ENCODE assay signal across 21 mouse cellular contexts in genomic region chr7:73890891-73891610, GRCm38 (mm10).
"Had no signal": no experiment of that assay in that cellular context is flagged by ENCODE, and none has a peak within 500 bp of the region (broad histone marks: within the 10 kb centered on the region; RNA-seq: fewer than 3 reads in every experiment).

No protein-coding gene starts in this region.

- H3K4me1 ChIP-seq: limb, embryonic 15.5 days; neural tube, embryonic 12.5 days had no signal

- H3K9me3 ChIP-seq: limb, embryonic 12.5 days; limb, embryonic 15.5 days; neural tube, embryonic 12.5 days; neural tube, embryonic 15.5 days had no signal

- H3K9ac ChIP-seq: limb, embryonic 12.5 days; limb, embryonic 15.5 days; liver, embryonic 14.5 days; liver, postnatal 0 days; lung, embryonic 14.5 days; neural tube, embryonic 12.5 days; neural tube, embryonic 15.5 days had no signal

- H3K4me2 ChIP-seq: limb, embryonic 12.5 days; limb, embryonic 15.5 days; liver, embryonic 11.5 days; lung, embryonic 14.5 days; neural tube, embryonic 12.5 days; neural tube, embryonic 15.5 days had no signal

- DNase-seq: kidney, adult 9 months; kidney, postnatal 14 days; kidney, postnatal 4 days; left cerebral cortex, postnatal 4 days; liver, postnatal 0 days; lung, embryonic 14.5 days; right cerebral cortex, adult 18-20 months; right cerebral cortex, postnatal 14 days; right cerebral cortex, postnatal 4 days; thymus, adult 2 months; thymus, postnatal 14 days; thymus, postnatal 4 days had no signal

- H3K4me3 ChIP-seq: limb, embryonic 12.5 days; limb, embryonic 15.5 days; neural tube, embryonic 12.5 days; neural tube, embryonic 15.5 days had no signal

- H3K27me3 ChIP-seq: limb, embryonic 12.5 days; limb, embryonic 15.5 days; neural tube, embryonic 12.5 days; neural tube, embryonic 15.5 days had no signal

- H3K27ac ChIP-seq: limb, embryonic 12.5 days; limb, embryonic 15.5 days; liver, embryonic 14.5 days; macrophage; neural tube, embryonic 12.5 days; neural tube, embryonic 15.5 days; stomach, postnatal 0 days had no signal

- H3K36me3 ChIP-seq: limb, embryonic 12.5 days; limb, embryonic 15.5 days; neural tube, embryonic 12.5 days; neural tube, embryonic 15.5 days had no signal

- ATAC-seq: liver, postnatal 0 days; lung, postnatal 0 days had no signal
